Mouse (Mus musculus): ENCODE data around the gene Phox2a. TPM values are rescaled to one million over a fixed set of nuclear protein-coding genes. Genes with fewer than 3 reads are reported as not detected.

Phox2a gene
- total RNA-seq (2021) = not detected
- long read RNA-seq, experiment 1 = 0 reads
- long read RNA-seq, experiment 2 = 0 reads

- DNase-seq (ENCODE audit: low spot score in 2 of 2) = no peak
- intact Hi-C loops (cut with DNase I) = no loop called here
Measured at GRCm38 (mm10) chr7:101817861-101818401, at the start of gene Phox2a. Phox2a (plus strand) TSS chr7:101818313.

DNA sequence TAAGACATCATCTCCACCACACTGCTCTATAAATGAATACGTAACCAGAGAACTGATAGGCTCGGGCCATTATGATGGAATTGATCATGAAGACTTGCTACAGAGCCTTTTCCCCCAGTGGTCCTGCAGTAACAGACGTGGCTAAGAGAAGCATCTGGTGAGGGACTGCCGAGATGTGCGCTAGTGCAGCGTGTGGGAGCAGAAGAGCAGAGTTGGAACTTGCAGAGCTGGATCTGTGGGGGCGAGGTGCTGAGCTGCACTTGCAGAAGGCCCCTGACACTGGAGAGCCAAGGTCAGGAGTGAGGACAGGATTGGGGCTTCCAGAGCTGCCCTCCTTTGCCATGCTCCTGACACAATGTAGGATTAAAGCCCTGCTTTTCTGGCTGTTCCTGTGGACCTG, 48.1 kb upstream of the Phox2a start:
- DNase-seq (ENCODE audit: low spot score in 2 of 2) = peak; percentile 25 to 27
- intact Hi-C loops (cut with DNase I) = no loop called here

GRCm38 (mm10) chr7:101771604-101772003, 46.5 kb upstream of the Phox2a start:
- intact Hi-C loops (cut with DNase I) = no loop called here
- DNase-seq (ENCODE audit: low spot score in 2 of 2) = no peak

DNA sequence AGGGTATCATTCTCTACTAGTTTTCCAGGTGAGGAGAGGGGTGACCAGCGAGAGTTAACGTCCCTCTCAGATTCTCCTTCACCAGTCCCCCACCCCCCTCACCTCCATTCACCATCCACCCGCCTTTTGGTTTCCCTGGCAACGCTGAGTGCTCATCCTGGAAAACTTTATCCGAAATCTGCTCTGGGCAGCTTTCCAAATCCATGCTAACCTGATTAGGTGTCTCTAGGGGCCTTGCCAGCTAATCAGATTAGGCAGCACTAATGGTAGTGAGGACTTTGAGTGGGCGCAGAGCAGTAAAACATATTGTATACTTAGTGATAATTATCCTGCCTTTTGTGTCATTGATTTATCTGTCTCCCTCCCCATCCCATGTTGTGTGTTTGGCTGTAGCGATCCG, 45.4 kb upstream of the Phox2a start:
- intact Hi-C loops (cut with DNase I) = no loop called here
- peak; percentile 30 to 39 for DNase-seq (ENCODE audit: low spot score in 2 of 2)

DNA sequence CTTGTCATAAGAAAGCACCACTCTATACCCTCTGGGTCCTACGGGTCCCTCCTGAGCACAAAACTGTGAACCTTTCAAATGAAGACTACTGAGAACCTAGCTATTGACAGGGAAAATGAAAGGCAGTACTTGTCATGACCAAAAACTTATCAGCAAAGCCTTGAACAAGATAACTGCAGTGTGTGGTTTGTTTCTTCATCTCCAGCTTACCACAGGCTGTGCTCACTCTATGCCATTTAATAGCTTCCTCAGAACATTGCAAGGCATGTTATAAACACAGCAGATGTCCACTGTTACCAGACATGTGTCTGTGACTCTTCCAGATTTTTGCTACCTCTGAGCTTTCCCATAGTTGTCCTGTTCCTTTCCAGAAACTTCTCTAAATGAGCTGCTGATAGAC, 41.1 kb upstream of the Phox2a start:
- no peak for DNase-seq (ENCODE audit: low spot score in 2 of 2)
- intact Hi-C loops (cut with DNase I) = no loop called here

- intact Hi-C loops (cut with DNase I) = no loop called here
- DNase-seq (ENCODE audit: low spot score in 2 of 2) = no peak
Measured at GRCm38 (mm10) chr7:101820295-101821030, 2.4 kb downstream of the Phox2a start.

DNA sequence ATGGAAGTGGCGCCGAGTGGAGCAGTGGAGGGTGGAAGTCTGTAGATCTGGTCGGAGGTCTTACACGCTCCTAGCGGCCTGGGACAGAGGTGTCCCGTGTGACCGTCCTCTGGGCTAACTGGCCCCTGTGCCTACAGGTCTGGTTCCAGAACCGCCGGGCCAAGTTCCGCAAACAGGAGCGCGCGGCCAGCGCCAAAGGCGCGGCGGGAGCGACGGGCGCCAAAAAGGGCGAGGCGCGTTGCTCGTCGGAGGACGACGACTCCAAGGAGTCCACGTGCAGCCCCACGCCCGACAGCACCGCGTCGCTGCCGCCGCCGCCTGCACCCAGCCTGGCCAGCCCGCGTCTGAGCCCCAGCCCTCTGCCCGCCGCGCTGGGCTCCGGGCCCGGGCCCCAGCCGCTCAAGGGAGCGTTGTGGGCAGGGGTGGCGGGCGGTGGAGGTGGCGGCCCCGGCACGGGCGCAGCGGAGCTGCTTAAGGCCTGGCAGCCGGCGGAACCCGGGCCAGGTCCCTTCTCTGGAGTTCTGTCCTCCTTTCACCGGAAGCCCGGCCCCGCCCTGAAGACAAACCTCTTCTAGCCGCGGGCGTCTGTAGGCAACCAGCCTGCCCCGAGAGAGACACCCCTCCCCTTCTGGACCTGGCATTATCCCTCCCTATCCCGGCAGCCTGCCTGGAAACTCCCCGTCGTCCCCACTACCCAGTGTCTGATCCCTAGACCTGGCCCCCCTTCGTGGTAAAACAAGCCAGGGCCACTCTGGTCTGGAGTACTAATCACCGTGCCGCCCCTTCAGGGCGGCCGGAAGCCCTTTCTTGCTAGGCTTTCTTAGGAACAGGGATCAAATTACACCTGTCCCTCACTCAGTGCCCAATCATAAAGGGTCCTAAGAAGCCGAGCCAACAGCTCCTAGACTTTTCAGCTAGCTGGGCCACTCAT, 3.7 kb downstream of the Phox2a start:
- DNase-seq (ENCODE audit: low spot score in 2 of 2) = peak in 1 of 2 experiments; percentile 12
- intact Hi-C loops (cut with DNase I) = no loop called here

GRCm38 (mm10) chr7:101822836-101823757, 5.0 kb downstream of the Phox2a start:
- intact Hi-C loops (cut with DNase I) = no loop called here
- no peak for DNase-seq (ENCODE audit: low spot score in 2 of 2)

GRCm38 (mm10) chr7:101823758-101824630, 5.9 kb downstream of the Phox2a start:
- intact Hi-C loops (cut with DNase I) = no loop called here
- no peak for DNase-seq (ENCODE audit: low spot score in 2 of 2)

DNA sequence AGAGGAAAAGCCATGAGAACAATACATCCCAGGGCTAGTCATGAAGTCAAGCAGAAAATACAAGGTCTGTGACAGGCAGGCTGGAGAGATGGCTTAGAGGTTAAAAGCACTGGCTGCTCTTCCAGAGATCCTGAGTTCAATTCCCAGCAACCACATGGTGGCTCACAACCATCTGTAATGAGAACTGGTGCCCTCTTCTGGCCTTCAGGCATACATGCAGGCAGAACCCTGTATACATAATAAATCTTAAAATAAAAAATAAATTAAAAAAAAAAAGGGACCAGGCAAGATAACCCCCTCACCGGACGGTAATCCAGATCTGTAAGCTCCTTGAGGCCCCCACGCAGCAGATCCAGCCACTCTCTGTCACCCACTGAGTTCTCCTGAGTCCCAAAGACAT, 12.3 kb downstream of the Phox2a start:
- DNase-seq (ENCODE audit: low spot score in 2 of 2) = no peak
- intact Hi-C loops (cut with DNase I) = no loop called here

GRCm38 (mm10) chr7:101831437-101831836, 13.3 kb downstream of the Phox2a start:
- no peak for DNase-seq (ENCODE audit: low spot score in 2 of 2)
- intact Hi-C loops (cut with DNase I) = no loop called here

DNA sequence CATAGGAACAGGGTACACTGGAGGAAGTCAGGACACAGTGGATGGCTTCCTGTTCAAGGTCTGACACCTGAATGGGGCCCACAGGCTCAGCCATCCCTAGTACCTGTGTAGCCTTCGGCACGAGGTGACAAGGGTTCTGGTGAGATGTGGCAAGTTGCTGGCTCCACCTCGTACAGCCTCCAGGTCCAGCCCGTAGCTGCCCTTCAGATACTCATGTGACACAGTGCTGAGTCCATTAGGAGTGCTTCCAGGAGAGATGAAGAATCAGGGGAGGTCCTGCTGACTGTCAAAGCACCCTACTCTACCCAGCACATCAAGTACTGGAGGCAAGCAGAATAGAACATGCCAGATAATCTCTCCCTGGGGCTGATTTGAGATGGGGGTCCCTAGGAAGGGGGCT, 14.3 kb downstream of the Phox2a start:
- no peak for DNase-seq (ENCODE audit: low spot score in 2 of 2)
- intact Hi-C loops (cut with DNase I) = no loop called here

DNA sequence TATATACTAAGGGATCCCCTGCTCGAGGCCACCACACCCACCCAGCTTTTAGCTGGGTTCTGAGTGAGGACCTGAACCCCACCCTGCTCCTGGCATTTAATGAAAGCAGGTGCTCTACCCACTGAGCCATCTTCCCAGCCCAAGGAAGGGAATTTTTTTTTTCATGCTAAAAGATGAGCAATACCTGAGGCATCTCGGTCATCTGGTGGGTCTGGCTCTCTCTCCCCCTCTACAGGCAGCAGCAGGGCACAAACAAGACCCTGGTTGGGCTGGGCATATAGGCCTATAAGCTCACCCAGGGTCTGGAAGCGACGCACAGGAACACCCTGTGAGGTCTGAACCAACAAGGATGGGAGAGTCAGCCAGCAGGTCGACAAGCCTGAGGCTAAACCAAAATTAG, 15.2 kb downstream of the Phox2a start:
- no peak for DNase-seq (ENCODE audit: low spot score in 2 of 2)
- intact Hi-C loops (cut with DNase I) = no loop called here

DNA sequence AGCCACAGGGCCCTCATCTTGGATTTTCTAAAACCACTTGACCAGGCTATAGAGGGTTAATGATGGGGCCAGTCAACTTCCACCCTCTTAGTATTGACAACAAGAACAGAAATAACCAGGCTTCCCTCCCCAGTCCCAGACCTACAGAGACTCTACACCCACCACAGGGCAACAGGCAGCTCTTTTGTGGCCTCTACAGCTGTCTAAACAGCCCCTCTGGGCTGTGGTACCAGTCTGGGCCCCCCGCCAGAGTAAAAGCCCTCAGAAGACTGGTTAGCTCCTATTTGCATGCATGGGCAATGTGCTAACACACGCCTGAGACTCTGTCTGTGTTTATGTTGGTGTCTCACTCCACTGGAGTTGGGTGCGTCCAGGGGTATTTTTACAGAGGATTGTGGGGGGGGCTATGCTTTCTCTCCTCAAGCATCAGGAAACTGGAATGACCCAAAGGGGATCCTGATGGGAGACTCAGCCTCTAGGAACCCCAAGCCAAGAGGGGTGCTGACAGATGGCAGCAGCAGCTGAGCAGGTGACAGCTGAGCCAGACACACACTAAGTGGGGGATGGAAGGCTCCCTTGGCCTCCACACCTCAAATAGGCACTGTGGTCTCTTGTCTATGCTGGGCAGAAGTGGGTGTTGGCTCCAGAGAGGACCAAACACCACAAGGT, 15.9 kb downstream of the Phox2a start:
- DNase-seq (ENCODE audit: low spot score in 2 of 2) = peak; percentile 24 to 34
- intact Hi-C loops (cut with DNase I) = no loop called here

DNA sequence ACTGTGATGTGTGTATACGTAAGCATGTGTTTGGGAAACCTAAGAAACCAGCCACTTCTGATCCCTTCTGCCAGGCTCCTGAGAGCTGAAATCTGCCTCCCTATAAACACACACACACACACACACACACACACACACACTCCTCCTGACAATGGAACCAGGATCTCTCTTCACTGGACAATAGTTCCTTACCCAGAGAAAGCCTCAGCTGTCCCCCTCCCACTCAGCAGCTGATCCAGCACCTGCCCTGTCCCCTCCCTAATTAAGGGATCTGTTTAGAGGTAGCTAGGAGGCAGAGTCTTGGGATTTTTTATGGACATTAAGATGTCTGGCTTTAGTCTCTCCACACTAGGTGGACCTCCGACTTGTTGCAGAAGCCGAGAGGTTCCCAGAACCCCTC, 16.8 kb downstream of the Phox2a start:
- no peak for DNase-seq (ENCODE audit: low spot score in 2 of 2)
- intact Hi-C loops (cut with DNase I) = loop anchor here (5.0 kb wide), 1 partner anchor 158 kb away; no protein-coding TSS in a partner anchor

- intact Hi-C loops (cut with DNase I) = loop anchor here (5.0 kb wide), 1 partner anchor 158 kb away; no protein-coding TSS in a partner anchor
- no peak for DNase-seq (ENCODE audit: low spot score in 2 of 2)
Measured at GRCm38 (mm10) chr7:101835457-101836109, 17.5 kb downstream of the Phox2a start.

Measured in left cerebral cortex, postnatal 14 days (tissue).